Mouse (Mus musculus): ENCODE results near the gene Peli1. TPM values are rescaled to one million over a fixed set of nuclear protein-coding genes. Genes with fewer than 3 reads are reported as not detected.

Gene Peli1
- polyA plus RNA-seq (2014; fragmentation: Nextera tagmentation; extraction: Ambion mirVana) = 82.4 and 104 TPM in 2 replicates

- H3K27ac ChIP-seq (replicated peaks; ENCODE audit: low read depth, low read length) = peak within 1 kb of the TSS; percentile 99
- DNase-seq = peak; percentile 97
- no peaks in the 10 kb centered on the region for H3K27me3 ChIP-seq (ENCODE audit: control insufficient read depth, insufficient read depth, low read length)
- peaks cover 14% of the 10 kb centered on the region for H3K4me1 ChIP-seq (ENCODE audit: control insufficient read depth, insufficient read depth, low read length)
- H3K4me3 ChIP-seq (replicated peaks; ENCODE audit: low read depth, low read length) = peak within 1 kb of the TSS; percentile 87
- under 1% methylated on average over 23 of the region's 24 CpGs for WGBS
- peak within 1 kb of the TSS; percentile 99 for H3K9ac ChIP-seq (replicated peaks; ENCODE audit: low read length)
- H3K9me3 ChIP-seq (ENCODE audit: control insufficient read depth, low read length) = no peaks in the 10 kb centered on the region
- no peaks in the 10 kb centered on the region for H3K36me3 ChIP-seq (ENCODE audit: control insufficient read depth, insufficient read depth, low read length)
- peak within 1 kb of the TSS; percentile 57 for H3K4me2 ChIP-seq (ENCODE audit: low read length)
- ATAC-seq (ENCODE audit: low FRiP score, low TSS enrichment) = peak; percentile 99
Measured at GRCm38 (mm10) chr11:21091067-21091427, at the start of gene Peli1. TSS of gene Peli1 (plus strand) at chr11:21091291.

- WGBS = 94% methylated on average over 5 of the region's 5 CpGs
- no peaks in the 10 kb centered on the region for H3K4me1 ChIP-seq (ENCODE audit: control insufficient read depth, insufficient read depth, low read length)
- H3K36me3 ChIP-seq (ENCODE audit: control insufficient read depth, insufficient read depth, low read length) = no peaks in the 10 kb centered on the region
- no peak for ATAC-seq (ENCODE audit: low FRiP score, low TSS enrichment)
- H3K27me3 ChIP-seq (ENCODE audit: control insufficient read depth, insufficient read depth, low read length) = no peaks in the 10 kb centered on the region
- no peak overlapping the region for H3K4me3 ChIP-seq (replicated peaks; ENCODE audit: low read depth, low read length)
- no peak overlapping the region for H3K27ac ChIP-seq (replicated peaks; ENCODE audit: low read depth, low read length)
- DNase-seq = no peak
- no peaks in the 10 kb centered on the region for H3K9me3 ChIP-seq (ENCODE audit: control insufficient read depth, low read length)
- no peak overlapping the region for H3K4me2 ChIP-seq (ENCODE audit: low read length)
- no peak overlapping the region for H3K9ac ChIP-seq (replicated peaks; ENCODE audit: low read length)
Measured at GRCm38 (mm10) chr11:21042590-21042989, 48.5 kb upstream of the Peli1 start.

- ATAC-seq (ENCODE audit: low FRiP score, low TSS enrichment) = no peak
- DNase-seq = no peak
Measured at GRCm38 (mm10) chr11:21046188-21046587, 44.9 kb upstream of the Peli1 start.

GRCm38 (mm10) chr11:21047921-21048320 lies 43.2 kb upstream of the Peli1 start:
- Histone ChIP-seq H3K9ac (replicated peaks; ENCODE audit: low read length) (no peak overlapping the region), H3K36me3 (ENCODE audit: control insufficient read depth, insufficient read depth, low read length) (no peaks in the 10 kb centered on the region), H3K27me3 (ENCODE audit: control insufficient read depth, insufficient read depth, low read length) (no peaks in the 10 kb centered on the region), H3K27ac (replicated peaks; ENCODE audit: low read depth, low read length) (no peak overlapping the region), H3K4me2 (ENCODE audit: low read length) (no peak overlapping the region), H3K9me3 (ENCODE audit: control insufficient read depth, low read length) (no peaks in the 10 kb centered on the region), H3K4me3 (replicated peaks; ENCODE audit: low read depth, low read length) (no peak overlapping the region), H3K4me1 (ENCODE audit: control insufficient read depth, insufficient read depth, low read length) (no peaks in the 10 kb centered on the region)
- 86% methylated on average over 2 of the region's 2 CpGs for WGBS
- ATAC-seq (ENCODE audit: low FRiP score, low TSS enrichment) (no peak), DNase-seq (no peak)

More at GRCm38 (mm10) chr11:21046188-21046587, 44.9 kb upstream of the Peli1 start:
- WGBS = 89% methylated on average over 2 of the region's 2 CpGs
- no peaks in the 10 kb centered on the region for H3K9me3 ChIP-seq (ENCODE audit: control insufficient read depth, low read length)
- H3K4me2 ChIP-seq (ENCODE audit: low read length) = no peak overlapping the region
- H3K36me3 ChIP-seq (ENCODE audit: control insufficient read depth, insufficient read depth, low read length) = no peaks in the 10 kb centered on the region
- H3K27me3 ChIP-seq (ENCODE audit: control insufficient read depth, insufficient read depth, low read length) = no peaks in the 10 kb centered on the region
- no peak overlapping the region for H3K9ac ChIP-seq (replicated peaks; ENCODE audit: low read length)
- no peak overlapping the region for H3K27ac ChIP-seq (replicated peaks; ENCODE audit: low read depth, low read length)
- H3K4me3 ChIP-seq (replicated peaks; ENCODE audit: low read depth, low read length) = no peak overlapping the region
- no peaks in the 10 kb centered on the region for H3K4me1 ChIP-seq (ENCODE audit: control insufficient read depth, insufficient read depth, low read length)

- no peak for DNase-seq
- H3K27me3 ChIP-seq (ENCODE audit: control insufficient read depth, insufficient read depth, low read length) = no peaks in the 10 kb centered on the region
- no peak overlapping the region for H3K27ac ChIP-seq (replicated peaks; ENCODE audit: low read depth, low read length)
- H3K4me2 ChIP-seq (ENCODE audit: low read length) = no peak overlapping the region
- no peak overlapping the region for H3K9ac ChIP-seq (replicated peaks; ENCODE audit: low read length)
- no peak overlapping the region for H3K4me3 ChIP-seq (replicated peaks; ENCODE audit: low read depth, low read length)
- WGBS = 84% methylated on average over 9 of the region's 9 CpGs
- no peaks in the 10 kb centered on the region for H3K4me1 ChIP-seq (ENCODE audit: control insufficient read depth, insufficient read depth, low read length)
- H3K9me3 ChIP-seq (ENCODE audit: control insufficient read depth, low read length) = no peaks in the 10 kb centered on the region
- no peaks in the 10 kb centered on the region for H3K36me3 ChIP-seq (ENCODE audit: control insufficient read depth, insufficient read depth, low read length)
- no peak for ATAC-seq (ENCODE audit: low FRiP score, low TSS enrichment)
Measured at GRCm38 (mm10) chr11:21051716-21052115, 39.4 kb upstream of the Peli1 start.

- no peak overlapping the region for H3K4me3 ChIP-seq (replicated peaks; ENCODE audit: low read depth, low read length)
- no peaks in the 10 kb centered on the region for H3K27me3 ChIP-seq (ENCODE audit: control insufficient read depth, insufficient read depth, low read length)
- ATAC-seq (ENCODE audit: low FRiP score, low TSS enrichment) = no peak
- no peaks in the 10 kb centered on the region for H3K4me1 ChIP-seq (ENCODE audit: control insufficient read depth, insufficient read depth, low read length)
- no peaks in the 10 kb centered on the region for H3K36me3 ChIP-seq (ENCODE audit: control insufficient read depth, insufficient read depth, low read length)
- no peak overlapping the region for H3K9ac ChIP-seq (replicated peaks; ENCODE audit: low read length)
- no peaks in the 10 kb centered on the region for H3K9me3 ChIP-seq (ENCODE audit: control insufficient read depth, low read length)
- H3K4me2 ChIP-seq (ENCODE audit: low read length) = no peak overlapping the region
- no peak overlapping the region for H3K27ac ChIP-seq (replicated peaks; ENCODE audit: low read depth, low read length)
- no peak for DNase-seq
Measured at GRCm38 (mm10) chr11:21054587-21054986, 36.5 kb upstream of the Peli1 start.

- no peaks in the 10 kb centered on the region for H3K9me3 ChIP-seq (ENCODE audit: control insufficient read depth, low read length)
Measured at GRCm38 (mm10) chr11:21056109-21056850, 34.8 kb upstream of the Peli1 start.

GRCm38 (mm10) chr11:21057511-21058414 lies 33.3 kb upstream of the Peli1 start:
- 86% methylated on average over 17 of the region's 17 CpGs for WGBS
- H3K9ac ChIP-seq (replicated peaks; ENCODE audit: low read length) = no peak overlapping the region

More at GRCm38 (mm10) chr11:21056109-21056850, 34.8 kb upstream of the Peli1 start:
- Histone ChIP-seq H3K9ac (replicated peaks; ENCODE audit: low read length) (no peak overlapping the region), H3K27ac (replicated peaks; ENCODE audit: low read depth, low read length) (no peak overlapping the region), H3K27me3 (ENCODE audit: control insufficient read depth, insufficient read depth, low read length) (no peaks in the 10 kb centered on the region), H3K36me3 (ENCODE audit: control insufficient read depth, insufficient read depth, low read length) (no peaks in the 10 kb centered on the region), H3K4me2 (ENCODE audit: low read length) (no peak overlapping the region), H3K4me1 (ENCODE audit: control insufficient read depth, insufficient read depth, low read length) (no peaks in the 10 kb centered on the region), H3K4me3 (replicated peaks; ENCODE audit: low read depth, low read length) (no peak overlapping the region)
- ATAC-seq (ENCODE audit: low FRiP score, low TSS enrichment) (no peak), DNase-seq (no peak)
- WGBS = 92% methylated on average over 13 of the region's 13 CpGs

More at GRCm38 (mm10) chr11:21057511-21058414, 33.3 kb upstream of the Peli1 start:
- DNase-seq (no peak), ATAC-seq (ENCODE audit: low FRiP score, low TSS enrichment) (no peak)
- no peaks in the 10 kb centered on the region for H3K27me3 ChIP-seq (ENCODE audit: control insufficient read depth, insufficient read depth, low read length)
- H3K36me3 ChIP-seq (ENCODE audit: control insufficient read depth, insufficient read depth, low read length) = no peaks in the 10 kb centered on the region
- H3K9me3 ChIP-seq (ENCODE audit: control insufficient read depth, low read length) = no peaks in the 10 kb centered on the region
- no peak overlapping the region for H3K4me2 ChIP-seq (ENCODE audit: low read length)
- H3K4me1 ChIP-seq (ENCODE audit: control insufficient read depth, insufficient read depth, low read length) = no peaks in the 10 kb centered on the region
- H3K27ac ChIP-seq (replicated peaks; ENCODE audit: low read depth, low read length) = no peak overlapping the region
- H3K4me3 ChIP-seq (replicated peaks; ENCODE audit: low read depth, low read length) = no peak overlapping the region
